Mouse (Mus musculus) testis, adult 2 months (tissue): ENCODE measurements around the gene Lime1. TPM values are rescaled to one million over a fixed set of nuclear protein-coding genes. Genes with fewer than 3 reads are reported as not detected.

ENCODE experiments used
- H3K27ac ChIP-seq: fragments of 200-500 bp; 2 replicates; pipeline ENCODE4 v1.5.1; 2012; ENCODE audit warnings: low read depth, low read length; ENCODE audit not compliant: control insufficient read depth, insufficient read depth
- H3K27me3 ChIP-seq: fragments of 200-500 bp; 2 replicates; pipeline ENCODE4 v1.6.1; 2012; ENCODE audit warnings: mild to moderate bottlenecking, low read length, moderate library complexity; ENCODE audit not compliant: control insufficient read depth, insufficient read depth
- H3K36me3 ChIP-seq: fragments of 200-500 bp; 2 replicates; pipeline ENCODE4 v1.6.1; 2012; ENCODE audit warnings: mild to moderate bottlenecking, low read length; ENCODE audit not compliant: control insufficient read depth, insufficient read depth
- H3K4me1 ChIP-seq: fragments of 200-500 bp; 2 replicates; pipeline ENCODE4 v1.6.1; 2012; ENCODE audit warnings: low read length; ENCODE audit not compliant: control insufficient read depth, insufficient read depth
- H3K4me3 ChIP-seq: fragments of 200-500 bp; 2 replicates; pipeline ENCODE4 v1.5.1; 2012; ENCODE audit warnings: low read depth, mild to moderate bottlenecking, low read length, moderate library complexity, mixed read lengths; ENCODE audit not compliant: control insufficient read depth
- CTCF ChIP-seq: fragments of 200-500 bp; IDR thresholded peaks from 2 replicates; pipeline ENCODE4 v1.5.1; 2012; ENCODE audit warnings: low read depth, mild to moderate bottlenecking, inconsistent platforms, low read length, moderate library complexity; ENCODE audit not compliant: control insufficient read depth, insufficient read depth, insufficient replicate concordance
- POLR2A ChIP-seq: fragments of 200-500 bp; IDR thresholded peaks from 2 replicates; pipeline ENCODE4 v1.6.1; 2012; ENCODE audit warnings: low read depth, mild to moderate bottlenecking, inconsistent platforms, low read length, moderate library complexity; ENCODE audit not compliant: control insufficient read depth
- polyA plus RNA-seq: library from polyadenylated mRNA; depleted of rRNA; stranded (reverse); fragments of >200 nt; gene quantifications from 2 replicates; pipeline ENCODE4 v1.2.3, GENCODE M21; 2012

Lime1 gene
- polyA plus RNA-seq, 1 experiment: 14.6 TPM

DNA sequence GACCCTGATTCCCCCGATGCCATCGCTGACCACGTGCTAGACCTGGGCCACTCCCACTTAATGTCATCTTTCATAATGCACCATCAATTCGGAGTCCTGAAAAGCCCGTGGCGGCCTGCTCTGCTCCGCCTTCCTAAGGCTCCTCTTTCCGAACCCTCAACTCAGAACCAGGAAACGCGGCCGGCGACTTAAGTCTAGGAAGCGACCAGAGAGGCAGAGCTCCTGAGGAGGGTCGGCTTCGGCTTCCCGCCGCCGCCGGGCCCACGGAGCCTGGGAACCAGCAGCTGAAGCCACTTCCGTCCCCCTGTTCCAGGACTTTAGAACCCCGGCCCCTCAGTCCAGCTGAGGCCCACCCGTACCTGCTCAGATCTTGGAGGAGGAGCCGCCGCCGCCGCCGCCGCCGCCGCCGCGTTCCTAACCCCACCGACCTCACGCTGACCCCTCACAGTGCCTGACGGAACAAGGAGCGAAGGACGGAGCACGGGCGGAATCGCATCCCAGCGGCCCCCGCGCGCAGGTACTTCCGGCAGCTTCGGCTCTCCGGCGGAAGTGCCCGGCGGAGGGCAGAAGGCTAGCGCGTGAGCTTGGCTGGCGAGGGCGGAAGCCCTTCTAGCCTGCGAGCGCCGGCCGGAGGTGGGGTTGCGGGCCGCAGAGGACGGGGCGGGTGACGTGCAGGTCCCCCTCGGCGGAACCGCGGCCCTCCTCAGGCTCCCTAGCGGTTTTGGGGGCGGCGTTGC is 14.8 kb upstream of the Lime1 start, which contains the start of the genes Zgpat and Arfrp1:
TSS of gene Zgpat (plus strand) at position 69 of the 737 bp plus-strand sequence.
TSS of gene Arfrp1 (minus strand) at position 545 of the 737 bp plus-strand sequence.
- H3K4me1 ChIP-seq: peaks cover 6% of the 10 kb centered on the region
- H3K27me3 ChIP-seq: no peaks in the 10 kb centered on the region
- peak within 1 kb of the TSS; percentile 88 for H3K4me3 ChIP-seq
- TF ChIP-seq CTCF (no peak), POLR2A (peak; percentile 73)
- peaks cover 3% of the 10 kb centered on the region for H3K36me3 ChIP-seq
- peak within 1 kb of the TSS; percentile 71 for H3K27ac ChIP-seq

DNA sequence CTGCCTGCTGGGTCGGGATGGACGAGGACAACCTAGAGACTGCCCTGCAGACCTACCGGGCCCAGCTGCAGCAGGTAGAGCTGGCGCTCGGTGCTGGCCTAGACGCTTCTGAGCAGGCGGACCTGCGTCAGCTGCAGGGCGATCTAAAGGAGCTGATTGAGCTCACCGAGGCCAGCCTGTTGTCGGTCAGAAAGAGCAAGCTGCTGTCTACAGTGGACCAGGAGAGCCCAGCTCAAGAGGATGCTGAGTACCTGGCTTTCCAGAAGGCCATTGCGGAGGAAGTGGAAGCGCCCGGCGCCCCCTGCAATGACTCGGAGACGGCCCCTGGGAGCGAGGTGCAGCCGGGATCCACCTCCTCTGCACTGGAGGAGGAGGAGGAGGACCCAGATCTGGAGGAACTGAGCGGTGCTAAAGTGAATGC is 14.2 kb upstream of the Lime1 start:
- H3K36me3 ChIP-seq: peaks cover under 1% of the 10 kb centered on the region
- TF ChIP-seq CTCF: no peak
- TF ChIP-seq POLR2A: no peak

DNA sequence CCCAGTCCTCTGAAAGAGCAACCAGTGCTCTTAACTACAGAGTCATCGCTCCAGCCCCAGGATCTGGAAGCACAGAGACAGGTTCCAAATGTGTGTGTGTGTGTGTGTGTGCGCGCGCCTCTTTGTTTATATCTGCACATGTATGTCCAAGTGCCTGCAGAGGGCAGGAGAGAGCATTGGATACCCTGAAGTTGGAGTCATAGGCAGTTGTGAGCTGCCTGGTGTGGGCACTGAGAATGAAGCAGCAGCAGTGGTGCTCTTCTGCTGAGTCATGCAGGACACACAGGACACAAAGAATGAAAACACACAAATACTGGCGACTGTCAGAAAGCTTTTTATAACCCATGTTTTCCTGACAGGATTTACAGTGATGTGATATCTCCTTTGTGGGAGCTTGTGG is 9.9 kb upstream of the Lime1 start:
- no peaks in the 10 kb centered on the region for H3K27me3 ChIP-seq
- H3K4me3 ChIP-seq: no peak overlapping the region
- no peak for TF ChIP-seq POLR2A
- TF ChIP-seq CTCF: no peak
- no peaks in the 10 kb centered on the region for H3K36me3 ChIP-seq
- no peak overlapping the region for H3K27ac ChIP-seq
- H3K4me1 ChIP-seq: peaks cover 3% of the 10 kb centered on the region

More for the DNA sequence above, 14.2 kb upstream of the Lime1 start:
- H3K27ac ChIP-seq: peak overlapping the region; percentile 71
- H3K4me3 ChIP-seq: peak overlapping the region; percentile 88
- H3K4me1 ChIP-seq: peaks cover 6% of the 10 kb centered on the region
- no peaks in the 10 kb centered on the region for H3K27me3 ChIP-seq

DNA sequence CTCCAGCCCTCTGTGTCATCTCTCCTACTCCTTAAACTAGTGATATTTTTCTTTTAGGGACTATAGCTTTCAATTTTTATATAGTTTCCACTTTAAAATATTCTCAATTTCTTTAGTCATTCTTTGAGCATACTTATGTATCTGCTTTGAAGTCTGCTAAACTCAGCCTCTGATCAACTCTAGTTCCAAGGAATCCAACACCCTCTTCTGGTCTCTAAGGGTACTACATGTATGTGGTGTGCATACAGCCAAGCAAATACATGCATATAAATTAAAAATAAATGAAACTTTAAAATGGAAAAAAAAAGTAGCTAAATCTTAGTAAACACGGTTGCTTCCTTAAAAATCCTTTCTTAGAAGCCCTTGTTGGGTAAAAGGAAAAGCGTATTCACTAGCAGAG is 4.1 kb upstream of the Lime1 start:
- no peaks in the 10 kb centered on the region for H3K27me3 ChIP-seq
- no peak overlapping the region for H3K4me3 ChIP-seq
- no peak overlapping the region for H3K27ac ChIP-seq
- H3K36me3 ChIP-seq: peaks cover 2% of the 10 kb centered on the region; the same call in 1 of the 2 replicates
- TF ChIP-seq CTCF (no peak), POLR2A (no peak)
- H3K4me1 ChIP-seq: no peaks in the 10 kb centered on the region

DNA sequence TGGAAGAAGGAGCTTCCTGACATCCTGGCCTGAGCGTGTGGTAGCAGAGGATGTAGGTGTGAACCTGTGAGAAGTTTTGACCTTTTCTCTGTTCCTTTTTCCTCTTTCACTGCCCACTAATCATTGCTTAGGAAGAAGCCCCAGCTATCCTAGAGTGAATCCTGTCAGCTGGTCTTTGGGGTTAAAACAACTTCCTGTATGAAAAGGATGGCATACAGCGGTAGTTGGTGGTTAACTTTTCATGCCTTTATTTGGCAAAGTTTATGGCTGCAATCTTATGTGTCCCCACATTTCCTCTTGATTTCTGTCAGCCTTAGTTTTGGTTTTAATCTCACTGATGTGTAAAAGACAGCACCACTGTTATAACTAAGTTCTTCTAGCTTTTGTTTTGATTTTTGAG is 2.6 kb upstream of the Lime1 start:
- Histone ChIP-seq H3K4me3 (no peak overlapping the region), H3K27ac (no peak overlapping the region), H3K36me3 (peaks cover 2% of the 10 kb centered on the region; the same call in 1 of the 2 replicates), H3K4me1 (no peaks in the 10 kb centered on the region), H3K27me3 (no peaks in the 10 kb centered on the region)
- no peak for TF ChIP-seq POLR2A
- TF ChIP-seq CTCF: no peak

DNA sequence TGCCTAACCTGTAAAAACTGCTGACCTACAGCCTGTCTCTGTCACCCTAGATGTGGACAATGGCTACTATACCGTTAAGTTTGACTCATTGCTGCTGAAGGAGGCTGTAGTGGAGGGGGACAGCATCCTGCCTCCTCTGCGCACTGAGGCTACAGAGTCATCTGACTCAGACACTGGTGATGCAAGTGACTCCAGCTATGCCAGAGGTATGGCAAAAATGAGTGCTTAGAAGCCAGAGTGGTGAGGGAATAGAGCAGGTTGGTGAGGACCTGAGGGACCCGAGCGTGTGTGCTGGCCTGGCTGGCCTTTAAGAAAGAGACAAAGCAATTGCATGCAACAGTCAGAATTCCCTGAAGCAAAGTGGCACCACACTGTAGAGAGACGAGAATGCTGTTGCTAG is 1.2 kb upstream of the Lime1 start:
- no peaks in the 10 kb centered on the region for H3K27me3 ChIP-seq
- H3K36me3 ChIP-seq: peaks cover 2% of the 10 kb centered on the region; the same call in 1 of the 2 replicates
- H3K4me1 ChIP-seq: no peaks in the 10 kb centered on the region
- H3K27ac ChIP-seq: no peak overlapping the region
- H3K4me3 ChIP-seq: no peak overlapping the region
- TF ChIP-seq POLR2A: no peak
- no peak for TF ChIP-seq CTCF

DNA sequence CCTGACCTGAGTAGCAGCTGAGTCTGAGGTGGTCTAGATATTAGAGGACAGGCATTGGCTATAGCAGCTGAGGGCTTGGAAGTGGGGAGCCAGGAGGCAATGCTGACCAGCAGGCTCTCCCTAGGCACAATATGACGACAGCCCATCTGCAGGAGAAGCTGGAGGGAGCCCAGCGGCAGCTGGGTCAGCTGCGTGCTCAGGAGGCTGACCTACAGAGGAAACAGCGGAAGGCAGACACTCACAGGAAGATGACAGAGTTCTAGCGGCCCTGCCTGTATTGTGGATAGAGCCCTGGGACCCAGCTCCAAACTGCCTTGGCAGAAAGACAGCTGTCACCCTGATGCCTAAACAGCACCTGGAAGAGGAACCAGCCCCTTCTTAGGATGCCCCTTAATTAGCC is 373 bp downstream of the Lime1 start:
- Histone ChIP-seq H3K27me3 (no peaks in the 10 kb centered on the region), H3K36me3 (peaks cover 2% of the 10 kb centered on the region; the same call in 1 of the 2 replicates), H3K27ac (no peak overlapping the region), H3K4me1 (no peaks in the 10 kb centered on the region), H3K4me3 (no peak overlapping the region)
- TF ChIP-seq CTCF (no peak), POLR2A (no peak)

DNA sequence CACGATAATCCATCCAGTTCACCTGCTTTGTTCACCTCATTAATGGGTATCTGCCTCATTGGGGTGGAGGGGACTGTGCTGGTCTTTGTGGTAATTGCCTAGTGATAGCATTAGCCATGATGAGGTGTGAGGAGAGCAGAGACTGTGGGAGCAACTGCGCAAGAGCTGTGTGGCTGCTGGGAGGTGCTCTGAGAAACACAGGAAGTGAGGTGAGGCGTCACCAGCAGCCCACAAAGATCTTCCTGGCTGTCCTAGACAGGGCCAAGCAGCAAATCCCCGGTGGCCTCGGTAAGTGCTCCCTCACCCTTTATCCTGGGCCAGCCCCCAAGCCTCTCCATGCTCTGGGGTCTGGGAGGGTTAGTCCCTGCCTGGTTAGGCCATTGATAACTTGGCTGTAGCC is 1.2 kb downstream of the Lime1 start:
- H3K4me3 ChIP-seq: no peak overlapping the region
- no peaks in the 10 kb centered on the region for H3K4me1 ChIP-seq
- no peak for TF ChIP-seq CTCF
- TF ChIP-seq POLR2A: no peak
- H3K27ac ChIP-seq: no peak overlapping the region
- peaks cover 2% of the 10 kb centered on the region; the same call in 1 of the 2 replicates for H3K36me3 ChIP-seq
- no peaks in the 10 kb centered on the region for H3K27me3 ChIP-seq
